ENCODE assay signal across 21 mouse cellular contexts in genomic region chr11:74433000-74433399, GRCm38 (mm10).
A peak's percentile ranks its signal among the peaks of the same experiment; 100 is the strongest.
DNase-seq lines count a peak whose midpoint lies in the region; ATAC-seq lines count a peak whose summit lies in the region.
"Had no signal": no experiment of that assay in that cellular context is flagged by ENCODE, and none has a peak within 500 bp of the region (broad histone marks: within the 10 kb centered on the region; RNA-seq: fewer than 3 reads in every experiment).

No protein-coding gene starts in this region.

- no peak overlapping the region for H3K27ac ChIP-seq in heart, embryonic 10.5 days
- peak overlapping the region; percentile 56 to 83 for H3K27ac ChIP-seq in heart, embryonic 14.5 days (replicated peaks in 1 of 2; ENCODE audit: control insufficient read depth in 1 of 2, insufficient read depth in 1 of 2, low read depth in 2 of 2, low read length in 2 of 2)
- H3K27ac ChIP-seq in neural tube, embryonic 15.5 days (replicated peaks), result 0 out of 2 replicates have a peak overlapping the region, but pooled peaks have one; percentile 41
- H3K27ac ChIP-seq: hindbrain, embryonic 15.5 days; limb, embryonic 12.5 days; stomach, postnatal 0 days had no signal

- 0 out of 2 replicates have a peak overlapping the region, but pooled peaks have one; percentile 13 for H3K4me2 ChIP-seq in heart, embryonic 14.5 days (ENCODE audit: low read length)
- no peak overlapping the region for H3K4me2 ChIP-seq in neural tube, embryonic 15.5 days
- H3K4me2 ChIP-seq: hindbrain, embryonic 15.5 days; limb, embryonic 12.5 days; liver, embryonic 11.5 days; midbrain, embryonic 11.5 days had no signal

- no peaks in the 10 kb centered on the region for H3K9me3 ChIP-seq in heart, embryonic 10.5 days
- H3K9me3 ChIP-seq in heart, embryonic 14.5 days (ENCODE audit: control insufficient read depth, low read length), result no peaks in the 10 kb centered on the region
- no peaks in the 10 kb centered on the region for H3K9me3 ChIP-seq in neural tube, embryonic 15.5 days (replicated peaks)
- H3K9me3 ChIP-seq: hindbrain, embryonic 15.5 days; limb, embryonic 12.5 days had no signal

- H3K9ac ChIP-seq in heart, embryonic 14.5 days (ENCODE audit: low read length), result no peak overlapping the region
- H3K9ac ChIP-seq in neural tube, embryonic 15.5 days (replicated peaks), result no peak overlapping the region
- H3K9ac ChIP-seq: hindbrain, embryonic 15.5 days; limb, embryonic 12.5 days; liver, postnatal 0 days had no signal

- no peaks in the 10 kb centered on the region for H3K27me3 ChIP-seq in heart, embryonic 10.5 days (ENCODE audit: insufficient read depth, poor library complexity, severe bottlenecking)
- H3K27me3 ChIP-seq in heart, embryonic 14.5 days (ENCODE audit: control insufficient read depth, insufficient read depth, low read length), result no peaks in the 10 kb centered on the region
- H3K27me3 ChIP-seq in neural tube, embryonic 15.5 days (replicated peaks), result no peaks in the 10 kb centered on the region
- H3K27me3 ChIP-seq: hindbrain, embryonic 15.5 days; limb, embryonic 12.5 days had no signal

- WGBS in heart, embryonic 10.5 days, result 47% methylated on average over 4 of the region's 4 CpGs
- WGBS in heart, embryonic 14.5 days, result 35% methylated on average over 4 of the region's 4 CpGs
- 87% methylated on average over 4 of the region's 4 CpGs for WGBS in neural tube, embryonic 15.5 days

- H3K4me3 ChIP-seq in heart, embryonic 10.5 days, result no peak overlapping the region
- no peak overlapping the region for H3K4me3 ChIP-seq in heart, embryonic 14.5 days (ENCODE audit: control insufficient read depth in 1 of 2, insufficient read depth in 1 of 2, low read depth in 1 of 2, low read length in 2 of 2)
- H3K4me3 ChIP-seq in neural tube, embryonic 15.5 days (replicated peaks), result no peak overlapping the region
- H3K4me3 ChIP-seq: hindbrain, embryonic 15.5 days; limb, embryonic 12.5 days had no signal

- DNase-seq in heart, adult 11 months, result peak; percentile 95
- no peak for DNase-seq in heart, embryonic 10.5 days (ENCODE audit: low spot score)
- DNase-seq in heart, adult 9 months (ENCODE audit: low spot score in 2 of 2), result peak; percentile 60 to 61
- no peak for DNase-seq in kidney, adult 18-20 months
- DNase-seq: adrenal gland, postnatal 10 days; gastrocnemius, postnatal 14 days; kidney, adult 9 months; kidney, postnatal 14 days; liver, postnatal 0 days; thymus, adult 2 months; thymus, postnatal 4 days had no signal

- ATAC-seq in heart, embryonic 14.5 days (ENCODE audit: insufficient number of reproducible peaks, insufficient read depth, low FRiP score, low read depth), result peak; percentile 43; the same call in 1 of the 2 replicates
- no peak for ATAC-seq in neural tube, embryonic 15.5 days (ENCODE audit: low FRiP score)
- no peak for ATAC-seq in activated CD4-positive, CD25-positive, alpha-beta regulatory T cell, adult 4 months
- ATAC-seq: forebrain, embryonic 14.5 days; liver, postnatal 0 days; lung, postnatal 0 days had no signal

- H3K4me1 ChIP-seq in heart, embryonic 10.5 days, result peaks cover 25% of the 10 kb centered on the region
- H3K4me1 ChIP-seq in heart, embryonic 14.5 days (ENCODE audit: control insufficient read depth in 2 of 2, insufficient read depth in 2 of 2, low read length in 2 of 2), result peaks cover 17 to 34% of the 10 kb centered on the region in 2 experiments
- H3K4me1 ChIP-seq in neural tube, embryonic 15.5 days, result peaks cover 9% of the 10 kb centered on the region; the same call in 1 of the 2 replicates
- H3K4me1 ChIP-seq: limb, embryonic 12.5 days had no signal

- no peaks in the 10 kb centered on the region for H3K36me3 ChIP-seq in heart, embryonic 10.5 days
- H3K36me3 ChIP-seq in heart, embryonic 14.5 days (ENCODE audit: control insufficient read depth, insufficient read depth, low read length), result 0 out of 2 replicates have a peak, but pooled peaks cover 3% of the 10 kb centered on the region
- no peaks in the 10 kb centered on the region for H3K36me3 ChIP-seq in neural tube, embryonic 15.5 days
- H3K36me3 ChIP-seq: hindbrain, embryonic 15.5 days; limb, embryonic 12.5 days had no signal

Comparison
In these comparisons a context has a peak if more than half of its experiments do, and no peak if none do; other contexts are left out.
1. DNase-seq: peak in heart, adult 11 months (single experiment) and heart, adult 9 months (2 of 2); none in heart, embryonic 10.5 days (single experiment) and kidney, adult 18-20 months (single experiment).